Mouse (Mus musculus): ENCODE measurements around the gene Rhox8.

DNA sequence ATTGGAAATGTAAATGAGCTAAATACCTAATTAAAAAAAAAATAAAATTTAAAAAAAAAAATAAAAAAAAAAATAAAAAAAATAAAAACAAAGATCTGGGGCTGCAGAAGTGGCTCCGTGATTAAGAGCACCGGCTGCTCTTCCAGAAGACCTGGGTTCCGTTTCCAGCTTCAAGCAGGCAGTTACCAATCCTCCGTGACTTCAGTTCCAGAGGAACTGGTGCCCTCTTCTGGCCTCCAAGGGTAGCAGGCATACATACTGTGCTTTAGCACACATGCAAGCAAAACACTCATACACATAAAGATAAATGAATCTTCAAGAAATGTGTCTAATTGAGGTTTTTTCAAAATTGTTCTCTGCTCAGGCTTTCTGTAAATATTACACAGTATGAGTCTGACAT lies 37.6 kb upstream of the Rhox8 start:
- no peak for TF ChIP-seq POLR2A (IDR thresholded peaks at IDR 0.05; ENCODE audit: insufficient read depth, low read depth, low read length)
- TF ChIP-seq CTCF (IDR thresholded peaks at IDR 0.05; ENCODE audit: insufficient read depth, low read depth, low read length) = no peak

All from olfactory bulb, adult 2 months (tissue).